Mouse (Mus musculus): ENCODE measurements at regions not wholly inside any gene's neighbourhood (a gene's known extent, or its start where the extent isn't known, plus 50 kb on each side); places are given as distances from the start of the nearest gene placed in this dataset.

DNA sequence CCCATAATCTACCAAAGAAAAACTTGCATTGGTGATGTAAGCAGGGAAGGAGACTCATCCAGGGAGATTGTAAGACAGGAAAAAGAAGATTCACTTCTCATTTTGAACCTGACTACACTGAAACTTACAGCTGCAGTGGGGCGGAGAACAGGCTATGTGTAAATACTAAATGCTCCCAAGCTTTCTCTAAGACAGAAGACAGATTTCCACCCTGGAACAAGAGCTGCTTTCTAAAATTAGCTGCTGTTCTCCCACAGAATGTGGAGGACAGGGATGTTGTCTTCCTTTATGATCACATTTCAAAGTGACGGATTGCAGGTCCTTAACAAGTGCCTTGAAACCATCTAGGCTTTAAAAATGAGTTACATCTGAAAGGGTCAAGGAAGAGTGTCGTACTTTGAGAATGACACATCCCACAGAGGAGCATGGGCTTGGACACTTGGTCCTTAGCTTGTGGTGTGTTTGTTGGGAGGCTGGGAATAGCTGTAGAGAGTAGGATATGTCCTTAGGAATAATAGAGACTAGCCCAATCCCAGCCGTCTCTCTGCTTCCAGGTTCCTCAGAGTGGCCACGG is 609.4 kb downstream of the Kctd12 start:
- no peak for TF ChIP-seq CTCF (IDR thresholded peaks at IDR 0.05; ENCODE audit: borderline replicate concordance, insufficient read depth, low read depth, low read length)
- no peak for TF ChIP-seq POLR2A (IDR thresholded peaks at IDR 0.05; ENCODE audit: borderline replicate concordance, insufficient read depth, low read length)

Data from cerebellum, adult 2 months (tissue).